Comparison of ENCODE assay signal across 34 mouse cellular contexts in genomic region chr5:120493440-120493839, GRCm38 (mm10). TPM values are rescaled to one million over a fixed set of nuclear protein-coding genes. Genes with fewer than 3 reads are reported as not detected.
A peak's percentile ranks its signal among the peaks of the same experiment; 100 is the strongest.
DNase-seq lines count a peak whose midpoint lies in the region; ATAC-seq lines count a peak whose summit lies in the region.
"Had no signal": no experiment of that assay in that cellular context is flagged by ENCODE, and none has a peak within 500 bp of the region (broad histone marks: within the 10 kb centered on the region; RNA-seq: fewer than 3 reads in every experiment).

No protein-coding gene starts in this region.

- no peak overlapping the region for H3K9ac ChIP-seq in hindbrain, embryonic 14.5 days
- no peak overlapping the region for H3K9ac ChIP-seq in hindbrain, embryonic 13.5 days
- no peak overlapping the region for H3K9ac ChIP-seq in neural tube, embryonic 13.5 days
- H3K9ac ChIP-seq: embryonic facial prominence, embryonic 12.5 days; forebrain, embryonic 15.5 days; heart, embryonic 13.5 days; liver, embryonic 15.5 days; lung, embryonic 14.5 days; midbrain, embryonic 12.5 days had no signal

- H3K4me1 ChIP-seq in hindbrain, embryonic 14.5 days (replicated peaks; ENCODE audit: control insufficient read depth, insufficient read depth, low read length), result no peaks in the 10 kb centered on the region
- H3K4me1 ChIP-seq in hindbrain, embryonic 13.5 days (replicated peaks), result peaks cover 30% of the 10 kb centered on the region; the same call in 1 of the 2 replicates
- H3K4me1 ChIP-seq in neural tube, embryonic 13.5 days (replicated peaks), result peaks cover 13% of the 10 kb centered on the region
- H3K4me1 ChIP-seq: embryonic facial prominence, embryonic 12.5 days; liver, embryonic 15.5 days had no signal

- H3K4me3 ChIP-seq in hindbrain, embryonic 14.5 days (replicated peaks; ENCODE audit: low read length), result no peak overlapping the region
- no peak overlapping the region for H3K4me3 ChIP-seq in hindbrain, embryonic 13.5 days
- H3K4me3 ChIP-seq in neural tube, embryonic 13.5 days, result no peak overlapping the region
- H3K4me3 ChIP-seq: embryonic facial prominence, embryonic 12.5 days; forebrain, embryonic 15.5 days; heart, embryonic 13.5 days; liver, embryonic 15.5 days; midbrain, embryonic 12.5 days; myocyte had no signal

- H3K27me3 ChIP-seq in hindbrain, embryonic 14.5 days (ENCODE audit: control insufficient read depth, insufficient read depth, low read length), result no peaks in the 10 kb centered on the region
- H3K27me3 ChIP-seq in hindbrain, embryonic 13.5 days, result no peaks in the 10 kb centered on the region
- H3K27me3 ChIP-seq in neural tube, embryonic 13.5 days, result no peaks in the 10 kb centered on the region
- H3K27me3 ChIP-seq: CH12.LX; embryonic facial prominence, embryonic 12.5 days; forebrain, embryonic 15.5 days; heart, embryonic 13.5 days; liver, embryonic 15.5 days; midbrain, embryonic 12.5 days had no signal

- no peak overlapping the region for H3K4me2 ChIP-seq in hindbrain, embryonic 14.5 days (replicated peaks)
- no peak overlapping the region for H3K4me2 ChIP-seq in hindbrain, embryonic 13.5 days
- no peak overlapping the region for H3K4me2 ChIP-seq in neural tube, embryonic 13.5 days
- H3K4me2 ChIP-seq: embryonic facial prominence, embryonic 12.5 days; forebrain, embryonic 15.5 days; heart, embryonic 13.5 days; liver, embryonic 15.5 days; lung, embryonic 14.5 days; midbrain, embryonic 12.5 days had no signal

- 79% methylated on average over 6 of the region's 6 CpGs for WGBS in hindbrain, embryonic 14.5 days
- 90% methylated on average over 6 of the region's 6 CpGs for WGBS in hindbrain, embryonic 13.5 days
- WGBS in neural tube, embryonic 13.5 days, result 86% methylated on average over 6 of the region's 6 CpGs

- peak; percentile 6 for DNase-seq in cerebellum, adult 11-12 months
- no peak for DNase-seq in cerebellum, postnatal 4 days (ENCODE audit: low spot score in 2 of 2)
- DNase-seq in hindbrain, embryonic 14.5 days (ENCODE audit: low spot score), result no peak
- no peak for DNase-seq in neural tube, embryonic 10.5 days (ENCODE audit: extremely low spot score, low spot score)
- no peak for DNase-seq in kidney, adult 11 months
- DNase-seq: adrenal gland, adult 2 months; adrenal gland, postnatal 36 days; cerebellum, adult 8-10 months; cerebellum, postnatal 25 days; embryo, embryonic 11 days; heart, postnatal 10 days; kidney, adult 2 months; kidney, postnatal 36 days; liver; lung, embryonic 14.5 days; lung, postnatal 14 days; retina, postnatal 1 day; right cerebral cortex, postnatal 14 days had no signal

- 0 out of 2 replicates have a peak overlapping the region, but pooled peaks have one; percentile 26 for H3K27ac ChIP-seq in hindbrain, embryonic 14.5 days
- no peak overlapping the region for H3K27ac ChIP-seq in hindbrain, embryonic 13.5 days
- H3K27ac ChIP-seq in neural tube, embryonic 13.5 days (replicated peaks), result 0 out of 2 replicates have a peak overlapping the region, but pooled peaks have one; percentile 23
- H3K27ac ChIP-seq: embryonic facial prominence, embryonic 12.5 days; forebrain, embryonic 15.5 days; heart, embryonic 13.5 days; liver, embryonic 15.5 days; midbrain, embryonic 12.5 days had no signal

- H3K9me3 ChIP-seq in hindbrain, embryonic 14.5 days (ENCODE audit: control insufficient read depth, low read length), result no peaks in the 10 kb centered on the region
- no peaks in the 10 kb centered on the region for H3K9me3 ChIP-seq in hindbrain, embryonic 13.5 days
- no peaks in the 10 kb centered on the region for H3K9me3 ChIP-seq in neural tube, embryonic 13.5 days
- H3K9me3 ChIP-seq: embryonic facial prominence, embryonic 12.5 days; forebrain, embryonic 15.5 days; heart, embryonic 13.5 days; liver, embryonic 15.5 days; midbrain, embryonic 12.5 days had no signal

- H3K36me3 ChIP-seq in hindbrain, embryonic 14.5 days (replicated peaks; ENCODE audit: control insufficient read depth, insufficient read depth), result peaks cover 16% of the 10 kb centered on the region
- H3K36me3 ChIP-seq in hindbrain, embryonic 13.5 days, result peaks cover 66% of the 10 kb centered on the region
- peaks cover 77% of the 10 kb centered on the region for H3K36me3 ChIP-seq in neural tube, embryonic 13.5 days

- no peak for ATAC-seq in hindbrain, embryonic 14.5 days (ENCODE audit: low FRiP score)
- no peak for ATAC-seq in hindbrain, embryonic 13.5 days (ENCODE audit: low FRiP score)
- ATAC-seq in neural tube, embryonic 13.5 days (ENCODE audit: low read depth), result no peak
- ATAC-seq: activated CD4-positive, CD25-positive, alpha-beta regulatory T cell, adult 4 months; forebrain, embryonic 15.5 days had no signal

RNA-seq across cellular contexts. Expression of gene Plbd2, which starts 10.0 kb away (rescaled TPM):
- polyA plus RNA-seq in hindbrain, embryonic 14.5 days (2014; fragmentation: Nextera tagmentation; extraction: Ambion mirVana), result 26.8 and 28.8 TPM in 2 replicates
- 31.8 and 32.3 TPM in 2 replicates for polyA plus RNA-seq in hindbrain, embryonic 13.5 days (2015; fragmentation: Nextera tagmentation; extraction: Ambion mirVana)
- polyA plus RNA-seq in neural tube, embryonic 13.5 days (2015; fragmentation: Nextera tagmentation; extraction: Ambion mirVana), result 35.8 and 42.8 TPM in 2 replicates

RNA-seq across cellular contexts. Expression of gene Sds, which starts 17.1 kb away (rescaled TPM):
- polyA plus RNA-seq in hindbrain, embryonic 14.5 days (2014; fragmentation: Nextera tagmentation; extraction: Ambion mirVana), result not detected in 2 replicates
- not detected in 2 replicates for polyA plus RNA-seq in hindbrain, embryonic 13.5 days (2015; fragmentation: Nextera tagmentation; extraction: Ambion mirVana)
- polyA plus RNA-seq in neural tube, embryonic 13.5 days (2015; fragmentation: Nextera tagmentation; extraction: Ambion mirVana), result not detected in 2 replicates
- polyA plus RNA-seq: activated CD4-positive, CD25-positive, alpha-beta regulatory T cell, adult 4 months; embryonic facial prominence, embryonic 12.5 days; forebrain, embryonic 15.5 days; gonadal fat pad, adult 2 months; heart, embryonic 13.5 days; intestine, embryonic 14.5 days; kidney, adult 2 months; kidney, embryonic 16.5 days; limb, embryonic 11.5 days; lung, embryonic 14.5 days; midbrain, embryonic 12.5 days; myocyte; small intestine, adult 2 months; stomach, embryonic 14.5 days had no signal

RNA-seq across cellular contexts. Expression of gene Slc8b1, which starts 17.5 kb away (rescaled TPM):
- 1.3 and 1.4 TPM in 2 replicates for polyA plus RNA-seq in hindbrain, embryonic 14.5 days (2014; fragmentation: Nextera tagmentation; extraction: Ambion mirVana)
- polyA plus RNA-seq in hindbrain, embryonic 13.5 days (2015; fragmentation: Nextera tagmentation; extraction: Ambion mirVana), result 2.5 and 4.1 TPM in 2 replicates
- 3.0 and 3.6 TPM in 2 replicates for polyA plus RNA-seq in neural tube, embryonic 13.5 days (2015; fragmentation: Nextera tagmentation; extraction: Ambion mirVana)

RNA-seq across cellular contexts. Expression of gene Sdsl, which starts 20.8 kb away (rescaled TPM):
- 6.1 and 7.7 TPM in 2 replicates for polyA plus RNA-seq in hindbrain, embryonic 14.5 days (2014; fragmentation: Nextera tagmentation; extraction: Ambion mirVana)
- 6.4 and 6.7 TPM in 2 replicates for polyA plus RNA-seq in hindbrain, embryonic 13.5 days (2015; fragmentation: Nextera tagmentation; extraction: Ambion mirVana)
- polyA plus RNA-seq in neural tube, embryonic 13.5 days (2015; fragmentation: Nextera tagmentation; extraction: Ambion mirVana), result 5.2 and 6.9 TPM in 2 replicates
- polyA plus RNA-seq: activated CD4-positive, CD25-positive, alpha-beta regulatory T cell, adult 4 months had no signal
